Mouse (Mus musculus) lung, embryonic 14.5 days (tissue): ENCODE measurements around the gene Vwf. TPM values are rescaled to one million over a fixed set of nuclear protein-coding genes. Genes with fewer than 3 reads are reported as not detected.

Experiments
- ATAC-seq: fragments of 200-750 bp; cut with Nextera tagmentation; 2 replicates; pipeline ENCODE4 v1.8.0; 2017; ENCODE audit warnings: mild to moderate bottlenecking, moderate TSS enrichment, moderate library complexity; ENCODE audit not compliant: insufficient read depth
- DNase-seq: peaks from one replicate; pipeline ENCODE4 v3.0.0-alpha.2; 2015
- H3K27ac ChIP-seq: fragments of 300-500 bp; sonication (generic); 2 replicates; pipeline ENCODE4 v1.5.1; 2014; ENCODE audit warnings: low read depth, mild to moderate bottlenecking, moderate library complexity
- H3K27me3 ChIP-seq: fragments of 300-500 bp; sonication (generic); 2 replicates; pipeline ENCODE4 v1.6.1; 2014; ENCODE audit warnings: low read length, control low read depth; ENCODE audit not compliant: insufficient read depth
- H3K36me3 ChIP-seq: fragments of 300-500 bp; sonication (generic); 2 replicates; pipeline ENCODE4 v1.6.1; 2014; ENCODE audit warnings: control low read depth; ENCODE audit not compliant: insufficient read depth
- H3K4me1 ChIP-seq: fragments of 300-500 bp; sonication (generic); 2 replicates; pipeline ENCODE4 v1.6.1; 2014; ENCODE audit warnings: antibody characterized with exemption, control low read depth; ENCODE audit not compliant: insufficient read depth
- H3K4me2 ChIP-seq: fragments of 300-500 bp; sonication (generic); 2 replicates; pipeline ENCODE4 v1.6.1; 2014; ENCODE audit warnings: mild to moderate bottlenecking
- H3K4me3 ChIP-seq: fragments of 300-500 bp; sonication (generic); 2 replicates; pipeline ENCODE4 v1.5.1; 2014; ENCODE audit warnings: low read depth, low read length
- H3K9ac ChIP-seq: fragments of 300-500 bp; sonication (generic); 2 replicates; pipeline ENCODE4 v1.6.1; 2014
- H3K9me3 ChIP-seq: fragments of 300-500 bp; sonication (generic); 2 replicates; pipeline ENCODE4 v1.6.1; 2016; ENCODE audit warnings: low read depth, low read length, control low read depth
- CTCF ChIP-seq: IDR thresholded peaks from 2 replicates; pipeline ENCODE4 v1.5.1; 2016; ENCODE audit warnings: antibody characterized with exemption, low read depth
- WGBS: fragments of 180-500 bp; shearing (Covaris S2); extraction: QIAGEN DNeasy Blood & Tissue Kit; methylation state at CpG from one replicate; pipeline ENCODE4 v1.1.7; 2014; 5-methylcytosine and 5-hydroxymethylcytosine counted together
- polyA plus RNA-seq: library from polyadenylated mRNA; unstranded; fragments of >200 nt; fragmentation: Nextera tagmentation; extraction: Ambion mirVana; gene quantifications from 2 replicates; pipeline ENCODE4 v1.2.1, GENCODE M21; 2014

The Vwf gene
- polyA plus RNA-seq, 1 experiment from 2014 or later, result 17.7 TPM

DNA sequence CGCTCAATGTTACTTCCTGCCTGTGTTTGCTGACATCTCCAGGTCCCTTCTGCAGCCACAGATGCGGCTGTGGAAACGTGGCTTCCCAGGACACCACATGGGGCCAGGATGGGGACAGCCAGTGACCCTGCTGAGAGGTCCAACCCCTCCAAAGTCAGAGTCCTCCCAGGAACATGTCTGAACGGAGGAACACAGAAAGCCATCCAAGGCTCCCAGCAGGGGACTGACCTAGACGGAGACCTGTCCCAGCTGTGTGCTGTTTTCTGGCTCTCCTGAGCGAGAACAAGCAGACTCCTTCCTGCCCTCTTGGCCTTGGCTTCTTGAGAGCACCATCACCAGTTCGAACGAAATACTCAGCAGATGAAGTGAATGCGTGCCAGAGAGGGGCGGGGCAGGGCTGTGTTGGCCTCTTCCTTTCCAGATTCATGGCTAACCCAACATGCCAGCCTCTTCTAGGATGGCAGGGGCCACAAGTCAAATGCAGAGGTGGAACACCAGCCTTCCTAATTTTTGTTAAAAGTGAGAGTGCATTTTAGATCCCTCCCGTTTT, 183.5 kb downstream of the Vwf start:
- Histone ChIP-seq H3K4me3 (no peak overlapping the region), H3K4me2 (no peak overlapping the region), H3K4me1 (no peaks in the 10 kb centered on the region), H3K9me3 (no peaks in the 10 kb centered on the region), H3K36me3 (no peaks in the 10 kb centered on the region), H3K9ac (no peak overlapping the region), H3K27ac (no peak overlapping the region), H3K27me3 (no peaks in the 10 kb centered on the region)
- WGBS, result 56% methylated on average over 11 of the region's 11 CpGs
- no peak for TF ChIP-seq CTCF
- no peak for DNase-seq
- ATAC-seq, result no peak

Other genes starting within 250 kb of the Vwf start
- gene Ltbr, start 232.9 kb upstream of the Vwf start, polyA plus RNA-seq, result 73.7 and 81.7 TPM in 2 replicates
- 1.8 and 2.2 TPM in 2 replicates for gene Scnn1a, start 226.1 kb upstream of the Vwf start, polyA plus RNA-seq
- 82.5 and 83.3 TPM in 2 replicates for gene Tnfrsf1a, start 197.4 kb upstream of the Vwf start, polyA plus RNA-seq
- gene Plekhg6, start 166.0 kb upstream of the Vwf start, polyA plus RNA-seq, result 0.22 and 0.51 TPM in 2 replicates
- 128 TPM in 2 replicates for gene Cd9, start 52.0 kb upstream of the Vwf start, polyA plus RNA-seq
- 0.08 and 0.18 TPM in 2 replicates for gene Ano2, start 143.6 kb downstream of the Vwf start, polyA plus RNA-seq